Mouse (Mus musculus) testis, adult 2 months (tissue): ENCODE data around the gene Atp1a1. TPM values are rescaled to one million over a fixed set of nuclear protein-coding genes. Genes with fewer than 3 reads are reported as not detected.

Source experiments
- H3K27ac ChIP-seq: fragments of 200-500 bp; 2 replicates; pipeline ENCODE4 v1.5.1; 2012; ENCODE audit warnings: low read depth, low read length; ENCODE audit not compliant: control insufficient read depth, insufficient read depth
- H3K27me3 ChIP-seq: fragments of 200-500 bp; 2 replicates; pipeline ENCODE4 v1.6.1; 2012; ENCODE audit warnings: mild to moderate bottlenecking, low read length, moderate library complexity; ENCODE audit not compliant: control insufficient read depth, insufficient read depth
- H3K36me3 ChIP-seq: fragments of 200-500 bp; 2 replicates; pipeline ENCODE4 v1.6.1; 2012; ENCODE audit warnings: mild to moderate bottlenecking, low read length; ENCODE audit not compliant: control insufficient read depth, insufficient read depth
- H3K4me1 ChIP-seq: fragments of 200-500 bp; 2 replicates; pipeline ENCODE4 v1.6.1; 2012; ENCODE audit warnings: low read length; ENCODE audit not compliant: control insufficient read depth, insufficient read depth
- H3K4me3 ChIP-seq: fragments of 200-500 bp; 2 replicates; pipeline ENCODE4 v1.5.1; 2012; ENCODE audit warnings: low read depth, mild to moderate bottlenecking, low read length, moderate library complexity, mixed read lengths; ENCODE audit not compliant: control insufficient read depth
- CTCF ChIP-seq: fragments of 200-500 bp; IDR thresholded peaks from 2 replicates; pipeline ENCODE4 v1.5.1; 2012; ENCODE audit warnings: low read depth, mild to moderate bottlenecking, inconsistent platforms, low read length, moderate library complexity; ENCODE audit not compliant: control insufficient read depth, insufficient read depth, insufficient replicate concordance
- POLR2A ChIP-seq: fragments of 200-500 bp; IDR thresholded peaks from 2 replicates; pipeline ENCODE4 v1.6.1; 2012; ENCODE audit warnings: low read depth, mild to moderate bottlenecking, inconsistent platforms, low read length, moderate library complexity; ENCODE audit not compliant: control insufficient read depth
- polyA plus RNA-seq: library from polyadenylated mRNA; depleted of rRNA; stranded (reverse); fragments of >200 nt; gene quantifications from 2 replicates; pipeline ENCODE4 v1.2.3, GENCODE M21; 2012

Gene Atp1a1
- polyA plus RNA-seq, 1 experiment, result 57.0 TPM

DNA sequence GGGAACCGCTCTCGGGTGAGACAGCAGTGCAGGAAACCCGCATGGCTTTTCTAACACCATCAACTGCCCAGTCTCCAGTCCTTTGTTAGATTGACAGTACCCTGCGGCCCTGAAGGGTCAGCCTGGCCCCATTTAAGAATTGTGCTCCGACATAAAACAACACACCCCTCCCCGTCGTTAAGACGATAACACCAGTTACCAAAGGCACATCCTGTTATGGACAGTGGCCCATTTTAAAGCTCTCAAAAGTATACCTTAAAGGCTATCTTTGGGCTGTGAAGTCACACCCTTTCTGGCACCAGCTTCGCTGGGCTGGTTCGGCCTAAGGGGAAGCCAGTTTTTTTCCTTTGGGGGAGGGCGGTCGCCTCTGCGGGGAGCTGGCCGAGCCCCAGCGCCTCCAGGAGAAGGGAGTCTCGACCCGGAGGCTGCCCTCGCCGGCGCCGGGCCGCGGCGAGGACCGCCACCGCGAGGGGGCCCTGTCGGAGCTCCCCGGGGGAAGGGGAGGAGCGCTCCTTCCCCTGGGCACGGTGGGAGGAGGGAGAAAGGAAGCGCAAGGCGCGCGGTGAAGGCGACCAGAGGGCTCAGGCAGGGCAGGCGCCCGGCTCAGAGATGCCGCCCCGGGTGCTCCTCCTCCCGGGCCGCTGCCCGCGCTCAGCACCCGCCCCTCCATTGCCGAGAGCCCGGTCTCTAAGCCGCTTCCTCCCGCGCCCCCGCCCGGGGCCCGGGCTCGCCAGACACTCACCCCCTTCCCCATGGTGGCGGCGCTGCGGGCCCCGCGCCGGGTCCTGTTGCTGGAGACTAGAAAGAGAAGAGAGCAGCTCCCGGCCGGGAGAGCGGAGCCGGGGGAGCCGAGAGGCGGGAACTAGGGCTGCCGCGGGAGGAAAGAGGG, 579 bp downstream of the Atp1a1 start:
- no peak for TF ChIP-seq POLR2A
- no peak for TF ChIP-seq CTCF
- Histone ChIP-seq H3K36me3 (no peaks in the 10 kb centered on the region), H3K27ac (peak overlapping the region; percentile 81), H3K27me3 (peaks cover 4% of the 10 kb centered on the region), H3K4me3 (peak overlapping the region; percentile 89), H3K4me1 (peaks cover 16% of the 10 kb centered on the region)

DNA sequence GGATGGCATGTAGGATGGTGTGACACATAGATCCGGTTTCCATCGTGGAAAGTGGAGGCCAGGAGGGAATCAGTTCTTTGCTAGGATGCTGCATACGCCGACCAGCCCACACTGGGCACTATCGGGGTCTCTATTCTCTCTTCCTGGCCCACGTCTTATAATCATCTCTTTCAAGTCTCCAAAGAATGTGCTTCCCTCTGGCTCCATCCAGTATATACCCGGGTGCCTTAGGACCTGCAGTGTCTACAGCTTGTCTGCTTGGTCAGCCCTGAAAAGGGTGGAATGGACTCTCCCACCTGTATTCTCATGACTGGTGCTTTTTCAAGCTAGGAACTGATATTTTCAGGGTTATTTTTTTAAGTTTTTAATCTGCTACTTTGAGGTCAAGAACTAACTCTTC, 1.3 kb downstream of the Atp1a1 start:
- H3K36me3 ChIP-seq, result no peaks in the 10 kb centered on the region
- peaks cover 16% of the 10 kb centered on the region for H3K4me1 ChIP-seq
- H3K4me3 ChIP-seq, result peak overlapping the region; percentile 89
- TF ChIP-seq POLR2A (no peak), CTCF (no peak)
- peaks cover 4% of the 10 kb centered on the region for H3K27me3 ChIP-seq
- peak overlapping the region; percentile 81; the same call in 1 of the 2 replicates for H3K27ac ChIP-seq

DNA sequence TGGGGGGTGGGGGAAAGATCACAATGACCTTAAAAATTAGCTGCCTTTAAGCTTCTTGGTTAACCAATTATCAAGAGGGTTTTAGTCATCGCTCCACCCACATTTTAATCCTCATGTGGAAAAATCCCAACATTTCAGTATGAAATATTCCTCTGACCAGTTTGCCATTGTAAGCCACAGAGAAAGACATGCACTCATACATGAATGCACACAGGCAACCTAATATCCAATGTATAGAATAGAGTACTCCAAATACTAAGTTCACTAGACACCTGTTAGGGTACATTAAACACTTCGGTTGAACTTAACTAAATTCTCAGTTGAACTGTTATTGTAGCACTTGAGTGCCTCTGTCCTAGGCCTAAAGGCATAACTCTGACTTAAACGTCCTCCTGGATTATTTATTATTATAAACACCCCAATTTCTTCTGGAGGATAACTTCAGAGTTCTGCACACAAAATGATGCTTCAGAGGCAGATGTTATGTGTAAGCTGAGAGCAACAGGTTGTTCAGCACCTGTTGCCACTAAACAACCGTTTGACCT, 1.9 kb downstream of the Atp1a1 start:
- H3K4me1 ChIP-seq, result peaks cover 16% of the 10 kb centered on the region
- TF ChIP-seq CTCF (no peak), POLR2A (no peak)
- H3K27me3 ChIP-seq, result peaks cover 4% of the 10 kb centered on the region
- H3K4me3 ChIP-seq, result no peak overlapping the region
- H3K36me3 ChIP-seq, result no peaks in the 10 kb centered on the region
- H3K27ac ChIP-seq, result no peak overlapping the region

DNA sequence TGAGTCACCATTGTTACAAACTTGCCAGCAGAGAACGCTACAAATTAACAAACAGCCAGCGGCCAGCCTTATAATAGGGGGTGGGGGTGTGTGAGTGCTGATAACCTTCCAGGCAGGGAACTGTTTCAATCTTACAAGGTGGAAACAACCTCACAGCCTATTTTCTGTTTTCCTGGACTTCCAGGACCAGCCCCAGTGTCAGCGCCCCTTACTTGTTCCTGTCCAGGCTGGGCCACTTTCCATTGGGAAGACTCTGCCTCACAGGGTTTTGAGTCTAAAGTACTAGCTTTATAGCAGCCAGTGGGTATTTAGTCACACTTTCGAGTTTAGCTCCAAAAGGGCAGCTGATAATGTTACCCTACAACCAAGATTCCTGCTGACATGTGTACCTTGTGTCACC, 2.8 kb downstream of the Atp1a1 start:
- Histone ChIP-seq H3K4me3 (no peak overlapping the region), H3K27ac (no peak overlapping the region), H3K27me3 (peaks cover 4% of the 10 kb centered on the region), H3K36me3 (no peaks in the 10 kb centered on the region), H3K4me1 (peaks cover 16% of the 10 kb centered on the region)
- TF ChIP-seq POLR2A (no peak), CTCF (no peak)

DNA sequence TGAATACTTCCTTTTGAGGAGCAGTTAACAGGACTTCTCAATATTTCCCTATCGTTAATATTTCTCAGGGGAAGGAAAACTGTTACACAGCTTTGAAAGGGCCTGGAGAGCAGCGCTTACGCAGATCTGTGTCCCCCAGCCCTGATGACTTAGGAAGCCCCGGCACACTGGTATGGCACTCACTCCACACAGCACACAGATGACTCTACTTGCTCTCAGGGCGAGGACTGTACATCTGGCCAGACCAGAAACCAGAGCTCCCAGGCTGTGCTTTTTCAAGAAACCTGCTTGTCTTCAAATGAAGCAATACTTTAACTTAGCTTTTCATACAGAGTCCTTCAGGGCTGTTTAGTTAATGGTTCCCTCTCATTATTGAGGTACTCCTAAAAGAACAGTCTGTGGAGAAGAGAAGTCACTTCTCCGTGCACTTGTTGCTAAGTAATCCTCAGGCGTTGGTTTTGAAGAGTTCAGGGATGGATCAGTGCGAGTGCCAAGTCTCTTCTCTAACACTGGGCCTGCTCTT, 3.4 kb downstream of the Atp1a1 start:
- peaks cover 4% of the 10 kb centered on the region for H3K27me3 ChIP-seq
- no peaks in the 10 kb centered on the region for H3K36me3 ChIP-seq
- H3K4me3 ChIP-seq, result no peak overlapping the region
- H3K27ac ChIP-seq, result no peak overlapping the region; the same call in 1 of the 2 replicates
- peaks cover 16% of the 10 kb centered on the region for H3K4me1 ChIP-seq
- TF ChIP-seq POLR2A (no peak), CTCF (no peak)

DNA sequence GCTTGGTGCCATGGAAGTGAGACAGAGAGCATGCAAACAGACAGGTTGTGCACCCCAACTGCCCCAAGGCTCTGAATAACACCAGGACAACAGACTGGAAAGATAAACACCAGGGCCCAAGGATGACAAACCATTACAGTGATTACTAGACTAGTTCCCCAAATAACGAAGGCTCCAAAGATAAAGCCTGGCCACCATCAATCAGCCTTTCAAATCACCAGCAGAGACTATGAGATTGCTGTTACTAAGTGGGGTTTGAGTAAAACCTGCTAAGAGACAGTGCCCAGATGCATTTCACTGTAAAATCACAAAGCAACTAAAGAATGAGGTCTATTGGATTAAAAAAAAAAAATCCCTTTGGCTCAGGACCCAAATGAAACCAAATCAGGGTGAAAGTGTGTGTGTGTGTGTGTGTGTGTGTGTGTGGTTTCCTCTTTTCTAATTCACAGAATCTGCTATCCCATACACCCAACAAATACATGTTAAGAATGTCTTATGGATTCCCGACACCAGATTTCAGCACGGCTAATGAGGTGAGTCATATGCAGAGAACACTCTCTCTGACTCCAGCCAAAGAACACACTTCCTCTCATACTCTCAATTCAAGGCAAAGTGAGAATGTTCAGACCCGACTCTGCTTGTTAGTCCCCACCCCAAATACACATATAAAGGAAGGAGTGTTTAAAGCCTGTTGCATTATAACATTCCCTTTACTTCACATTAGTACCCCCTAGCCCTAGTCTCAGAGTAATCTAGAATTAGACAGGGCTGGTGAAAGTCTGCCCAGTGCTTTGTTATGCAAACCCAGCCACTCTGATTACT, 4.4 kb downstream of the Atp1a1 start:
- H3K27me3 ChIP-seq, result peaks cover 4% of the 10 kb centered on the region
- H3K4me3 ChIP-seq, result no peak overlapping the region
- no peaks in the 10 kb centered on the region for H3K36me3 ChIP-seq
- TF ChIP-seq POLR2A, result no peak
- TF ChIP-seq CTCF, result no peak
- peaks cover 16% of the 10 kb centered on the region for H3K4me1 ChIP-seq
- H3K27ac ChIP-seq, result no peak overlapping the region
